Mouse (Mus musculus) ES-Bruce4 (cell line): ENCODE results near the gene Mcmbp.

Experiments used
- CTCF ChIP-seq: IDR thresholded peaks from one replicate; pipeline ENCODE4 v1.8.1; 2011; ENCODE audit warnings: low read depth, low read length
- POLR2A ChIP-seq: IDR thresholded peaks from one replicate; pipeline ENCODE4 v1.8.1; 2011; ENCODE audit warnings: low read length; ENCODE audit not compliant: insufficient read depth

DNA sequence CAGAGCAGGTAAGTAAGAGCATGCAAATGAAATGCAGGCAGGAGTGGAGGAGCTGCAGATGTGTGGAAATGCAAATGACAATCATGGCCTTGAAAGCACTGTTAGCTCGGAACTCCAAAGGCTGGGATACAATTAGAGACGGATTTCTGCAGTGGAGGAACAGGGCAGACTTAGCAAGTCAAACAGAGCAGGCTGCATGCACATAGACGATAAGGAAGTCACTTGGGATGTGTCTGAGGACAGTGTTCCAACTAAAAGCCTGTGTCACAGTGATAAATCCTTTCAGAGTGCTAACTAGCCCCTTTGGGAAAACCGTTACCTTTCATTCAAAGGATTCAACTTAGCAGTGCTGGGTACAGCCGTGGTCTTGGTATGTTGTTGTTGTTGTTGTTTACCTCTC lies 72.5 kb downstream of the Mcmbp start:
- TF ChIP-seq CTCF (no peak), POLR2A (no peak)
